Mouse (Mus musculus) forebrain, postnatal 0 days (tissue): ENCODE data around the gene Hypk. TPM values are rescaled to one million over a fixed set of nuclear protein-coding genes. Genes with fewer than 3 reads are reported as not detected.
A peak's percentile ranks its signal among the peaks of the same experiment; 100 is the strongest.
"Not testable (repeated sequence)": the region's sequence is repeated elsewhere in the genome, so short reads cannot be mapped to it uniquely, and the experiment has no call there.

ENCODE experiments used
- ATAC-seq: fragments of 200-750 bp; cut with Nextera tagmentation; 2 replicates; pipeline ENCODE4 v1.8.0; 2017; ENCODE audit warnings: mild to moderate bottlenecking, moderate library complexity
- DNase-seq: peaks from one replicate; pipeline ENCODE4 v3.0.0-alpha.2; 2015
- H3K27ac ChIP-seq: fragments of 300-500 bp; sonication (generic); 2 replicates; pipeline ENCODE4 v1.5.1; 2014; ENCODE audit warnings: low read depth, mild to moderate bottlenecking, antibody characterized with exemption, low read length, moderate library complexity, mixed read lengths
- H3K27me3 ChIP-seq: fragments of 300-500 bp; sonication (generic); 2 replicates; pipeline ENCODE4 v1.6.1; 2014; ENCODE audit warnings: mild to moderate bottlenecking, low read length, mixed read lengths; ENCODE audit not compliant: insufficient read depth
- H3K36me3 ChIP-seq: fragments of 300-500 bp; sonication (generic); 2 replicates; pipeline ENCODE4 v1.6.1; 2014; ENCODE audit warnings: mild to moderate bottlenecking, moderate library complexity; ENCODE audit not compliant: insufficient read depth
- H3K4me1 ChIP-seq: fragments of 300-500 bp; sonication (generic); 2 replicates; pipeline ENCODE4 v1.6.1; 2014; ENCODE audit warnings: antibody characterized with exemption; ENCODE audit not compliant: insufficient read depth
- H3K4me2 ChIP-seq: fragments of 300-500 bp; sonication (generic); 2 replicates; pipeline ENCODE4 v1.6.1; 2014; ENCODE audit warnings: low read depth, mild to moderate bottlenecking, moderate library complexity
- H3K4me3 ChIP-seq: fragments of 300-500 bp; sonication (generic); 2 replicates; pipeline ENCODE4 v1.5.1; 2014; ENCODE audit warnings: low read depth, low read length, mixed read lengths
- H3K9ac ChIP-seq: fragments of 300-500 bp; sonication (generic); 2 replicates; pipeline ENCODE4 v1.6.1; 2014; ENCODE audit warnings: mild to moderate bottlenecking
- H3K9me3 ChIP-seq: fragments of 300-500 bp; sonication (generic); 2 replicates; pipeline ENCODE4 v1.6.1; 2016; ENCODE audit warnings: low read length
- CTCF ChIP-seq: sonication (generic); IDR thresholded peaks from 2 replicates; pipeline ENCODE4 v1.5.1; 2016; ENCODE audit warnings: antibody characterized with exemption, control low read depth, low read depth
- WGBS: fragments of 180-500 bp; shearing (Covaris S2); extraction: QIAGEN DNeasy Blood & Tissue Kit; methylation state at CpG from one replicate; pipeline ENCODE4 v1.1.7; 2014; 5-methylcytosine and 5-hydroxymethylcytosine counted together
- polyA plus RNA-seq: library from polyadenylated mRNA; unstranded; fragments of >200 nt; fragmentation: Nextera tagmentation; extraction: Ambion mirVana; gene quantifications from 2 replicates; pipeline ENCODE4 v1.2.1, GENCODE M21; 2015
- total RNA-seq: library from RNA; depleted of rRNA; stranded (reverse); fragments of >200 nt; gene quantifications from 2 replicates; pipeline ENCODE4 v1.2.3, GENCODE M21; 2014

Gene Hypk
- total and polyA plus RNA-seq, 2 experiments from 2014 or later = 16.8 to 114 TPM

GRCm38 (mm10) chr2:121474180-121474535 lies 21.1 kb downstream of the Hypk start:
- peak overlapping the region; percentile 59; the same call in 1 of the 2 replicates for H3K27ac ChIP-seq
- ATAC-seq = peak; percentile 47
- H3K9me3 ChIP-seq = no peaks in the 10 kb centered on the region
- H3K4me2 ChIP-seq = peak overlapping the region; percentile 68
- TF ChIP-seq CTCF = no peak
- H3K27me3 ChIP-seq = no peaks in the 10 kb centered on the region
- H3K9ac ChIP-seq = peak overlapping the region; percentile 18; the same call in 1 of the 2 replicates
- peaks cover 4% of the 10 kb centered on the region for H3K36me3 ChIP-seq
- no peaks in the 10 kb centered on the region for H3K4me1 ChIP-seq
- DNase-seq = no peak
- peak overlapping the region; percentile 52 for H3K4me3 ChIP-seq
- WGBS = 37% methylated on average over 8 of the region's 8 CpGs

- not testable (repeated sequence) for DNase-seq, H3K36me3 ChIP-seq, H3K27me3 ChIP-seq, H3K9me3 ChIP-seq, H3K4me2 ChIP-seq, ATAC-seq, H3K4me3 ChIP-seq, H3K9ac ChIP-seq, H3K27ac ChIP-seq, H3K4me1 ChIP-seq
- 95% methylated on average over 2 of the region's 2 CpGs for WGBS
These were observed 22.2 kb downstream of the Hypk start for GRCm38 (mm10) chr2:121475306-121475705.

- Histone ChIP-seq H3K4me2 (no peak overlapping the region), H3K4me3 (no peak overlapping the region), H3K27me3 (no peaks in the 10 kb centered on the region), H3K4me1 (no peaks in the 10 kb centered on the region), H3K9ac (no peak overlapping the region), H3K9me3 (no peaks in the 10 kb centered on the region), H3K27ac (no peak overlapping the region), H3K36me3 (no peaks in the 10 kb centered on the region)
- no peak for ATAC-seq
- no peak for DNase-seq
- no peak for TF ChIP-seq CTCF
- WGBS = 77% methylated on average over 3 of the region's 3 CpGs
These were observed 24.6 kb downstream of the Hypk start for GRCm38 (mm10) chr2:121477491-121478266.

- ATAC-seq = no peak
These were observed 27.4 kb downstream of the Hypk start for GRCm38 (mm10) chr2:121480498-121480897.

GRCm38 (mm10) chr2:121480916-121481315 lies 27.8 kb downstream of the Hypk start:
- H3K27me3 ChIP-seq, H3K9ac ChIP-seq, ATAC-seq, H3K27ac ChIP-seq, H3K9me3 ChIP-seq, H3K36me3 ChIP-seq, H3K4me2 ChIP-seq, DNase-seq, H3K4me1 ChIP-seq, H3K4me3 ChIP-seq: not testable (repeated sequence)
- 87% methylated on average over 13 of the region's 13 CpGs for WGBS

More at GRCm38 (mm10) chr2:121480498-121480897, 27.4 kb downstream of the Hypk start:
- Histone ChIP-seq H3K36me3 (no peaks in the 10 kb centered on the region), H3K4me1 (no peaks in the 10 kb centered on the region), H3K4me3 (no peak overlapping the region), H3K9me3 (no peaks in the 10 kb centered on the region), H3K27me3 (no peaks in the 10 kb centered on the region), H3K4me2 (no peak overlapping the region), H3K27ac (no peak overlapping the region), H3K9ac (no peak overlapping the region)
- no peak for DNase-seq
- WGBS = 70% methylated on average over 3 of the region's 3 CpGs
- peak; percentile 35 for TF ChIP-seq CTCF

GRCm38 (mm10) chr2:121483576-121483975 lies 30.5 kb downstream of the Hypk start:
- Histone ChIP-seq H3K9ac (no peak overlapping the region), H3K36me3 (no peaks in the 10 kb centered on the region), H3K27me3 (no peaks in the 10 kb centered on the region), H3K9me3 (no peaks in the 10 kb centered on the region), H3K4me1 (no peaks in the 10 kb centered on the region), H3K4me2 (no peak overlapping the region), H3K27ac (no peak overlapping the region), H3K4me3 (no peak overlapping the region)
- no peak for TF ChIP-seq CTCF
- 30% methylated on average over 8 of the region's 8 CpGs for WGBS
- ATAC-seq = no peak
- no peak for DNase-seq

GRCm38 (mm10) chr2:121484403-121484802 lies 31.3 kb downstream of the Hypk start:
- not testable (repeated sequence) for H3K9ac ChIP-seq, H3K27me3 ChIP-seq, H3K36me3 ChIP-seq, H3K9me3 ChIP-seq, H3K4me1 ChIP-seq, H3K4me2 ChIP-seq, H3K4me3 ChIP-seq, ATAC-seq, H3K27ac ChIP-seq, DNase-seq
- WGBS = 100% methylated on average over 1 of the region's 2 CpGs

GRCm38 (mm10) chr2:121501550-121501949 lies 48.5 kb downstream of the Hypk start:
- H3K36me3 ChIP-seq, DNase-seq, H3K9me3 ChIP-seq, H3K4me3 ChIP-seq, H3K9ac ChIP-seq, H3K4me1 ChIP-seq, H3K27me3 ChIP-seq, H3K27ac ChIP-seq, H3K4me2 ChIP-seq: not testable (repeated sequence)
- ATAC-seq = 0 out of 2 replicates have a peak, but pooled peaks have one; percentile 36
- WGBS = 100% methylated on average over 2 of the region's 6 CpGs
